Mouse (Mus musculus): Measurements from ENCODE around the gene Zfpm1.
A peak's percentile ranks its signal among the peaks of the same experiment; 100 is the strongest.

The Zfpm1 gene

DNA sequence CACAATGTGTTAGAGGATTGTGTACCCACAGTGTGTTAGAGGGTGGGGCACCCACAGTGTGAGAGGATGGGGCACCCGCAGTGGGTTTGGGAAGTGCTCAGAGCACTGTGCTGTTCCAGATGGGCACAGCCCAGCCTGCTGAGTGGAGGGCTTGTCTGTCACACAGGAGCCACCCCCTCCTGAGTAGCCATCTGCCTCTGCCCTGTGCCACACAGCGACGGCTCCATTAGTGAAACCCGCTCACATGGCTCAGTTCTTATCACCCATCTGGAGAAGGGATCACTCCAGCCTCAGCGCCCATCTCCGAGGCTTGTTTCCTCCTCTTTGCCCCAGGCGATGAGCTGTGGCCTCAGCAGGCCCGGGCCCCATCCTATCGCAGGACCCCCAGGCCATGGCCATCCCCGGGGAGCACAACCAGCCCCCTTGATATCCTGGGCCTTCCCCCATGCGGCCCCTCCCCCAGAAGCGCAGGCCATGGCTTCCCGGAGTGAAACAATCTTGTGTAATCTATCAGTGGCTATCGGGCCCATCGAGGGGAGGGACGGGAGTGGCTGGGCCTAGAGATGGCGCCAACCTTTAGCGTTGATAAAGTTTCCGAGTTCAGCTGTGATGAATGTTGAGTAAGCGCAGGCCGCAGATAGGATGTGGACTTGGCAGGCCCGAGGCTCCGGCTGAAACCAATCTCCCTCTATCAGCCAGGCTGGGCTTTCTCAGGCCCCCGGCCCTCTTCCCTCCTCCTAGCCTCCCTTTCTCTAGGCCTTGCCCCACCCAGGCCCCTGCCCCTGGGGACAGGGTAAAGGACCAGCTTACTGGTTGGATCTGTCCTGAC is 14.4 kb downstream of the Zfpm1 start:
- no peak for DNase-seq (ENCODE audit: low spot score in 2 of 2)

DNA sequence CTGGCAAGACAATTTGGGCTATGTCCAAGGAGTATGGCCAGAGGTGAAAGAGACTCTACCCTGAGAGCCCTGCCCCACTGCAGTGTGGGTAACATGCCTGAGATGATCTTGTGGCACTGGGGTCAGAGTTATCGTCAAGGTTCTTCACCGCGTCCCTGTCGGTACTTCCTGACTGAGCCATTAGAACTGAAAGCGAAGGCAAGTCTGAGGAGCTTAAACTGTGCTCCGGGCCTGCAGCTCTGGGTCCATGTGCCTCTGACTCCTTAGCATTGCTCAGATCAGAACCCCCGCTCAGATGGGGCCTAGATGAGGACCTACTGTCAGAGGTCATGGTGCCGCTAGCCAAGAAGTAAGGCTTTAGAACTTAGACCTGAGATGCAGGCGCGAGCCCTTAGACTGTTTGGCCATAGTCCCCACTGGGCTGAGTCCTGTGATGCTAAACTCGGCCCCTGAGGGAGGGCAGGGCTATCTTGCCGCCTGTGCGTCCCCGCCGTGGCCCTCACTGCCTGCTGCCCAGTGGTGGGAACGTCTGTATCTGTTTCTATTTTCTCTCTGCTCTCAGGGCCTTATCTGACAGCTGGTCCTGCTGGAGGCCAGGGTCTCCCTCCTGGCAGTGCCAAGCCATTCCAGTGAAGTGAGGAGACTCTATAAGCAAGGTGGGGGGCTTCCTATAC is 17.8 kb downstream of the Zfpm1 start:
- no peak for DNase-seq (ENCODE audit: low spot score in 2 of 2)

DNA sequence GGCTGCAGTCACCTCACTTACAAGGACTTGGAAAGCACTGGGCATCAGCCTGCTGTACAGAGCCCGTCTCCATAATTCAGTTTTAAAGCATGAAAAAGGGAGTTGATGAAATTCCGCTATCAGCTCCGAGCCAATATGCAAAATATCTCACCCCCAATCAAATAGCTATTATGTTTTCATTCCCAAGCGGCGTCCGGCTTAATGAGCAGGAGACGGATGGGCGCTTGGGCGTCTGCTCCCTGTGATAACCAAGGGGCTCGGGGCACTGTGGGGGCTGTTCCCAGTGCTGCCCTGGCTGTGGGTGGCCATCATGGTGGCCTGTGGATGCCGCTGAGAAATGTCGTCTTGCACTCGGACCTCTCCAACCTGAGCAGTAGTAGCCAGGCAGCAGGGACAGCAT is 19.1 kb downstream of the Zfpm1 start:
- DNase-seq (ENCODE audit: low spot score in 2 of 2): no peak

DNA sequence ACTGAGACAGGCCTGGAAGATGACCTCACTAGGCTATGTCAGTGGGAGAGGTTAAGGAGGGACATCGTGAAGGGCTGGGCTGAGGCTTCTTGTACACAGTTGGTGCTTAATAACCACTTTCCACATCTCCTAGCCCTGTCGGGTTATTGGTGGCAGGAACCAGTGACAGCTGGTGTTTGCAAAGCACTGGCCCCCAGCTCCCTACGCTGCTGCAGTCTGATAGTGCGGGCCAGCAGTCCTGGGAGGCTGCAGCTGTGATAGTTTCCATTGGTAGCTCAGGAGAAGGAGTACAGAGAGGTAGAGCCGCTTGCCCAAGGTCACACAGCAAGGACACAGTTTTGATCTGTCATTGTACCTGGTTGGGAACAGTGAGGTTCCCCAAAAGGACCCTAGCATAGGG is 19.9 kb downstream of the Zfpm1 start:
- DNase-seq (ENCODE audit: low spot score in 2 of 2): no peak

DNA sequence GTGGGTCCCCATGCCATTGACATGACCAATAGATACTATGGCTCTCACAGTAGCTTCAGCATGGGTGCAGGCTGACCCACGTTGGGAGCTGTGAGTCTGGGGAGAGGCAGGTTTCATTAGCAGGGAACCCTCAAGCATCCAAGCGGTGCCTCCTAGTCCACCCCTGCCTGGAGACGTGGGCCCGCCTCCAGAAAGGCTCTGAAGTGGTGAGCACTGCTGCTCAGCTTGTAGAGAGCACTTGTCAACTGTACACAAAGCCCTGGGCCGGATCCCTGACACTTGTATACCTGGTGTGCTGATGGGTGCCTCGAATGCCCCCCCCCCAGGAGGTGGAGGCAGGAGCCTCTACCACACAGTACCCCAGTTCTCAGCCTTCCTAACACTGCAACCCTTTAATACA is 21.5 kb downstream of the Zfpm1 start:
- DNase-seq (ENCODE audit: low spot score in 2 of 2): no peak

DNA sequence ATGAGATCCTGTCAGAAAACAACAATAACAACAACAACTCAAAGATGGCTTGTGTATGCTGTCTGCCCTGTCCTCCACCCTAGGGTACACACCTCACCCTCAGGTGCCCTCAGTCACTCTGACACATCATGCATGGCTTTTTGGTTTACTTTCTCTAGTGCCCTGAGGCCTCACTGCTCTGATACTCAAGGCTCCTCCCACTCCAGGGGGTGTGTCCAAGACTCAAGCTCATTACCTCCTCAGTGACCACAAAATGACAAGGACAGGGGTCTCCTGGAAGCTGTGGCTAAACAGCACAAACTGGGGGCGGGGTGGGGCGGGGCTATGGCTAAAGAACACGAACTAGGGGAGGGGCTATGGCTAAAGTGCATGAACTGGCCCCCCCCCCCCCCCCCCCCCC is 22.1 kb downstream of the Zfpm1 start:
- no peak for DNase-seq (ENCODE audit: low spot score in 2 of 2)

DNA sequence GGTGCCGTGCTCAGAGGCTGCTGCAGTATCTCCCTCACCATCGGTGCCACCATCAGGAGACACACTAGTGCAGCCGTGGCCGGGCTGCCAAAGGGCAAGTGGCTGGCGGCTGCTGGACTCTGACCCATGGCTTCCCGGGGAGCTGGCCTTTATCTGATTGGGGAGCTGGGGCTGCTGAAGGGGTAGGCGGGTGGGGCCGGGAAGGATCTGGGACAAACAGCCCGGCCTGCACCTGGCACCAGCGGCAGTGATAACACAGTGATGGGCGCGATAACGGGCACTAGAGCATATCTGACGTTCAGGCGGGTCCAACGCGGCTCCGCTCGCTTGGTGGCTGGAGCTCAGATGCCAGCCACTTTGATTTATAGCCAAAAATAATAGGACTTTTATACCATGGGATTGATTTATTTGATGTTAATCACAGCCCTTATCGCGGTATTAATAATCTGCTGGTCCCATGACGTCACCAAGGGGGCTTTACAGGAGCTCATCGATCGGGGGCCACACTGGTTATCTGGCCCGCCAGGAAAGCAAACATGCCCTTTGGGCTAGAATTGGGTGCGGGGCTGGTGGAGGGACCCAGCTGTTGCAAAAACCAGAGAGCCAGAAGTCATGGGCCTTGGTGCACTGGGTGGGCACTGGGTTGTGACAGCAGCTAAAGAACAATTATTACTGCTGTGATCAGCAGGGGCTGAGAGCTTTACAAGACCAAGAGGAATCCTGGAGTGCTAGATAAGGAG is 24.9 kb downstream of the Zfpm1 start:
- DNase-seq (ENCODE audit: low spot score in 2 of 2): no peak

DNA sequence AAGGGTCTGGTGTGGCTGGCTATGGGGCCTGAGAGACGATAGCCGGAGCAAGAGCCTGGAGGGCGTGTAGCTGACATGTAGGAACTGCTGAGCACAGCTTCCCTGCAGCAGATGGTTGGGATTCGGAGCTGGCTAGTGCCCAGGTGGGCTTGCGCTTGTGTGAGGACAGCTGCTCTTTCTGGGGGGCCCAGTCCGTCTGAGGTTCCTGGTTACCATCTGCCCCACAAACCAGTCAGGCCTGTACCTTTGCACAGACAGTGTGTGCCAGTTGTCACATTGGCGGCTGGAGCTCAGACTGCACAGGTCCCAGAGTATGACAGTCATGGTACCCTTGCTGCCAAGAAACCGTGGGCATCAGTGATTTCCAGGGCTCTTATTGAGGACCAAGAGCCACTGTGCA is 25.9 kb downstream of the Zfpm1 start:
- DNase-seq (ENCODE audit: low spot score in 2 of 2): no peak

DNA sequence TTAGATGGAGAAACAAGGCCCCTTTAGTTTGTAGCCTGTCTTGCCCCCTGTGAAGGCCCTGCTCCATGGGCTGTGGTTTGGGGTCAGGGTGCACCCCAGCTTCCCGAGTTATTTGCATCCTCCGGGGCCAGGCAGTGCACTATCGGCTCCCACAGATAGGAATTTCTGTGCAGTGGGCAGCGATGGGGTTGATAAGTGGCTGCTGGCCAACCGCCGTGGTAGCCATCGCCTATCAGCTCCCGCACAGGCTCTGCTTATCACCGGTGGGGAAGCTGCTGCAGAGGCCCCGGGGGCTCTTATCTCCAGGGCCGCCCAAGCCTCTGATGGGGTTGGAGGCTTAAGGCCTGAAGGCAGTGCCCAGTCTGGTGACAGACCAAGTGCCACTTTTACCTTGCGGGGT is 27.3 kb downstream of the Zfpm1 start:
- DNase-seq (ENCODE audit: low spot score in 2 of 2): peak; percentile 66 to 74

DNA sequence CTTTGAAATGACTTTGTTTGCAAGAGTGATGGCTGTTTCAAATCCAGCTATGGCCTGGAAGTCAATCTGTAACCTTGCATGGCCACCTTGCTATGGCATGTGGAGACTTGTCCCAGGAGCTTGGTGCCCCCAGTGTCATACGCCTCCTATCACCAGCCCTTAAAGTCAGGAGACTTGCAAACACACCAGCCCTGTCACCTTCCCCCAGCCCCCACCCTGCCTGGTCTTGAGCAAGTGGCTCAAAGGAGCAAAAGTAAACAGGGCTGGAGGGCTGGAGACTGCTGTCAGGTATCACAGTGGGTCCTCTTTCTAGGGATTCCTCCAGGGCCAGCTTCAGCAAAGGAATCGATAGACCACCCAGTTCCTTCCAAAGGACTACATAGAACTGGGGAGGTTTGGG is 29.2 kb downstream of the Zfpm1 start:
- no peak for DNase-seq (ENCODE audit: low spot score in 2 of 2)

DNA sequence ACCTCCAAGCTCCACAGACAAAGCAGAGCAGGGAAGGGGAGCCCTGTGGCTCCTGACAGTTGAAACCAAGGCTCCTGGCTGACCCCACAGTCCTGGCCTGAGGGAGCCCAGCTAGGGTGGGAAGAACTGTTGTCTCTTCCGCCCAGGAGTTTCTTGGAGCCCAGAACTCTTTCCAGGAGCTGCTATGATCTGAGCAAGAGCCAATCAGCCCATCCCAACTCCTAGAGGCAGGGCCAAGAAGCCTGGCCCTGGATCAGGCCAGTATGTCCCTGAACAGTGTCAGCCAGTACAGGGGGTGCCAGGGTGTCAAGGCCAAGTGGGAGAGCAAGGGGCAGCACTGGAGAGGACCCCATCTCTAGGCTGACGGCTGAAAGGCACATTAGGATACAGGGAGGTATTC is 30.6 kb downstream of the Zfpm1 start:
- DNase-seq (ENCODE audit: low spot score in 2 of 2): no peak

DNA sequence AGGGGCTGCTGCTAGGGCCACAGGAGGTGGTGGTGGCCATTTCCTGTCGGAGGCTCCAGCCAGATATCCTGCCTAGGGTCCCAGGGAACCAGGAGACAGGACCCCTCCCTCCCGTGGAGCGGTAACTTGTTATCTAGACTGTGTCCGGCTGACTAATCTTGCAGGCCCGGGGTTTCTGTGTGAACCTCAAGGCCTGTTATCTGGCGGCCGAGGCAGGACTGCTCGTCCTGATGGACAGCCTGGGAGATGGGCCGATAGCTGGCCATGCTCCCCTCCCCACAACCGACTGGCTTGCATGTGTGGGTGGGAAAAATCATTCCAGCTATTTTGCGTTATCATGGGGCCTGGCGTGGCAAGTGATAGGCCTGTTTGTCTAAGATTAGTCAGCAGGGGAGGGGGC is 31.4 kb downstream of the Zfpm1 start:
- DNase-seq (ENCODE audit: low spot score in 2 of 2): no peak

DNA sequence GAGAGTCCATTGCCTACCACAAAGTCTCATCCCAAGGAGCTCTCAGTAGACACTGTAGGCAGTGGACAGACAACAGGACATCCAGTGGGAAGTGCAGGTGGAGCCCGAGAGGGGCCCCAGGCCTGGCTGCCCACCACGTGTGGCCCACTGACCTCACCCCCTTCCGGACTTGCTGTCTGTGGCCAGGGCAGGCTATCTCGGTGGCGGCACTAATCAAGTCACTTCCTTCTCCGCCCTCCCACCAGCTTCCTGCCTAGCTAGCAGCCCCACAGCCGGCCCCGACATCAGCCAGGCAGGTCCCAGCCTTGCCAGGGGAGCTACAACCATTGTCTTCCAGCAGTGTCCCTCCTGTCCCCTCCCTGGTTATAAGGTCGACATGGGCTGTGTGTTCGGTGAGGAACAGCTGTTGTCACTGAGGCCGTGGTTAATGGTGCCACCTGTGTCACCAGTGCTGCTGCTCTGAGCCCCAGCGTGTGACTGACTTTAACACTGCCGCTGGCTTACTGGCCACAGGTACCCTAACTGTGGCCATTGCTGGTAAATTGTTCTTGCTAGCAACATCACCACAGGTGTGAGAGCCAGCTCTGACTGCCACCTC is 33.1 kb downstream of the Zfpm1 start:
- no peak for DNase-seq (ENCODE audit: low spot score in 2 of 2)

DNA sequence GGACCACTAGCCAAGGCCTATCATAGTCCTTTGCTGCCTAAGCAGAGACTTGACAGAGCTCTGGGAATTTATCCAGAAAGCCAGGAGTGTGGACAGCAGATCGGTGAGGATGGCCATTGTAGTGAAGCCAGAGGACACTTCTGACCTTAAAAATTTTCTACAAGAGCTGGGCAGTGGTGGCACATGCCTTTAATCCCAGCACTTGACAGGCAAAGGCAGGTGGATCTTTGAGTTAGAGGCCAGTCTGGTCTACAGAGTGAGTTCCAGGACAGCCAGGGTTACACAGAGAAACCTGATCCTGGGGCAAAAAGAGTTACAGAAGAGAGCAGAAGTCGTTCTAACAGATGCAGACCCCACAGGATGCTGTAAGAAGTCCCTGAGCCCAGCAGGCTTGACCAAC is 34.5 kb downstream of the Zfpm1 start:
- DNase-seq (ENCODE audit: low spot score in 2 of 2): no peak

DNA sequence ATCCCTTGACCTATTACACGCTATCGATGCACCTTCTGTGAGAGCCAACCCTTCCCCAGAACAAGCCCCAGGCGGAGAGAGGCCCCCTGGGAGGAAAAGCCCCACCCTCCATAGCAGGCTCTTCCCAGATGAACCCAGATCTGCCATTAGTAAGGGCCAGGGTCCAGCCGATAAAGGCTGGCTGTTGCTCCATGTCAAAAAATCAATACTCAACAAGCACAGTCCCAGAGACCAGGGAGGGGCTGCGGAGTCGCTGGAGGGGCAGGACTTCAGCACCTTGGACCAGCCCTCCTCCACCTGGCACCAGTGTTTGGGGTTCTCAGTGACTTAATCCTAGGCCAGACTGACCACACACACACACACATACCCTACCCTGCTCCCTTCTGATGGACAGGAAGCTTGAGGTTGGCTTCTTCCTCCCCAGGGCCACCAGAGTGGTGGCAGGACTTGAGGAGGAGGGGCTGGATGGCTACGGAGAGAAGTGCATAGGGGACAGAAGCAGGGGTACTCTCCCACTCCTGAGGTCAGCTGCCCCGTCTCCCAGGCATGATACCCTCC is 36.1 kb downstream of the Zfpm1 start:
- no peak for DNase-seq (ENCODE audit: low spot score in 2 of 2)

DNA sequence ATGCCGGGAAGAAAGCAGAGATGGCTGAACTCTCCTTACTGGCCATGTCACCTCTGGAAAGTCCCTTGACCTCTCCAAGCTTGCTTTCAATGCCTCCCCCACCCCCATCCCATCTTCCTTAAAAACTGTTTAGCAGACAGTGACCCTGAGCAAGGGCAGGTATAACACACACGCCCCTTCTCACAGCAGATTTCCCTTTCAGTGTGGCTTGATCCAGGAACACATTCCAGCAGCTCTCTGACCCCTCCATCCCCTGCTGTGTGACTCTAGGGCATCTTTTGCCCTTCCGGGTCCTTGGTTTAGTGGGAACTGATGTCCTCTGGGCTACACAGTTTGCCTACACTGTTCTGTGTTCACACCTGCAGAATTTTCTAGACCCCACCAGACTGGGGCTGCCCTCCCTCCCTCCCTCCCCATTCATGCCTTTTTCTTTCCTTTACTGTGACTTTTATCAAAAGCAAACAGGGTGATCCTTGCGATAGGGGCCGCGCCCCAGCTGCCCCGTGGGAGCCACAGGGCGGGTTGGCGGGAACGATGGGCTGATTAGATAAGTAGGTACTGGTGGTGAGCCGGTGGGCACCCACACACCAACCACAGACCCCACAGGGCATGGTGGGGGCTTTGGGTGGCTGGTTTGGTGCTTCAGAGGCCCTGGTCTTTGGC is 37.2 kb downstream of the Zfpm1 start:
- no peak for DNase-seq (ENCODE audit: low spot score in 2 of 2)

DNA sequence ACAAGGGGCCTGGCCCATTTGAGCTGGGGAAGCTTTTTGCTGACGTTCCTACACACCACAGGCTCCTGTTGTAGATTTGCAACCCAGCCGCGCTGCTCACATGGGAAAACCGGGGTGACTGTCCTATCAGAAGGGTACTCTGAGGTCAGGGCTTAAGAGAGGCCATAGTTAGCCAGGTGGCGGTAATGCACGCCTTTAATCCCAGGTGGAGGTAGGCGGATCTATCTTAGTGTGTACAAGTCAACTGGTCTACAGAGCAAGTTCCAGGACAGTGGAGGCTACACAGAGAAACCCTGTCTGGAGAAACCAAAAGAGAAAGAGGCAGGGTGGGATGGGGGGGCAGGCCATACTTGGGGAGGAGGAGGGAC is 37.8 kb downstream of the Zfpm1 start:
- no peak for DNase-seq (ENCODE audit: low spot score in 2 of 2)

DNA sequence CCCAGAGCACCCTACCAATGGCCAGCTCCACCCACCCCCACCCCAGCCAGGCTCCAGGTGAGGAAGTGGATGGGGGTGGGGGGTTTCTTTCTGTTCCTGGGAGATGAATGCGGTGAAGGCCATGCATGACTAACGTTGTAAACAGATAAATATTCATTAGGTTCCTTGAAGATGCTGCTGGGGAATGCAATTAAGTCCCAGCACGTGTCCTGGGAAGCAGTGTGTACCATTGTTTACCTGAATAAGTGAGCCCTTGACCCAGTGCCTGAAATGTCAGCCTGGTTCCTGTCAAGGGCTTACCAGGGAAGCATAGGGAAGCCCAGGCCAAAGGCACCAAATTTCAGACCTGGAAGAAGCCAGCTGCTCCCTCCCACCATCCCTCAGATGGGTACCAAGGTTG is 38.6 kb downstream of the Zfpm1 start:
- no peak for DNase-seq (ENCODE audit: low spot score in 2 of 2)

DNA sequence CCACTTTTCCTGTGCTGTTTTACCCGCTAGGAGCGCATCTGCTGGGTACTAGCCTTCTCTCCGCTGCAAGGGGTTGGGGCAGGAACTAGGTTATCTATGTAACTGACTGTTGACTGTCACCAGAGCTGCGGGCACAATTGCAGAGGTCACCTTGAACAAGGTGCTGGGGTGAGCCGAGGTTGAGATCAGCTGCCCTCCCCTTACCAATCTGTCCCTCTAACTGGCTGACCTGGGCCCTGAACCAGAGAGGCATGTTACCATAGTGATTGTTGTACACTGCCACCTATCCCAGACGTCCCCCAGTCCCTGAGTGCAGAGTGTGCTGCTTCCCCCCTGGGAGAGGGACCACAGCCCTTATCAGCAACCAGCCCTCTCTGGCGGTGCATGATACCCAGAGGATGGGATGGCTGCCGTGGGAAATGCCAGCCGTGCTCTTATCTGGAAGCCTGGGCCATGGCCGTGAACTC is 39.5 kb downstream of the Zfpm1 start:
- peak; percentile 71 to 72 for DNase-seq (ENCODE audit: low spot score in 2 of 2)

DNA sequence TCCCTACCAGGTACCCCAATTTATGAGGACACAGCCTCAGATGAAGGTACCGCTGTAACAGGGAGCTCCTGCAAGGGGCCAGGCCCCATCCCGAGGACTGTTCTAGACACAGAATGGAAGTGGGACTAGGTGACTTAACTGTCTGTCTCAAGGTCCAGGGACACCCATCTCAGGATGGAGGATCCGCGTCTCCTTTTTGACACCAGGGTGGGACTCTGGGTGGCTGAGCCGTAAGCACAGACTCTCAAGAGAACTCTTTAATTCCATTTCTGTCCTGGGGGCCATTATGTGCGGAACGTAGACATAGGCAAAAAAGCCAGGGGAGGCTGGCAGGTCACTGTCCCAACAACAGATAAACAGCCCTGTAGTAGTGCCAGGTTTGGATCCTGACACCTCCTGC is 40.2 kb downstream of the Zfpm1 start:
- no peak for DNase-seq (ENCODE audit: low spot score in 2 of 2)

DNA sequence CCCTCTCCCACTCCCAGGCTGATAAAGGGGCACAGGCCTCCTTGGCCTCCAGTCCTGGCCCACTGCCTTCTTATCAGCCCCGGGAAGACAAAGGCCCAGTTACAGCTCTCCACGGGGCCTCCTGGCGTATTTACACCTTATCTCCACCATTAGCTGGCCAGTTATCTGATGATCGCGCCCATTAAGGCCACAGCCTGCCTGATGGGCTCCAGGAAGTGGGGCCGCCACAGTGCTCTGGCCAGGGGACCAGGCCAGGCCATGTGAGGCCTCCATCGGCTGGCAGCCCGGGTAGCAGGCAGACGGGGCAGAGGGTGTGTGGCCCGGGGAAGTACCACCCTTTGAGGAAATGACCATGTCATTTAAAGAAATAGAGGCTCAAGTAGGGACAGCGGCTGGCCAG is 40.9 kb downstream of the Zfpm1 start:
- no peak for DNase-seq (ENCODE audit: low spot score in 2 of 2)

All from spleen, postnatal 14 days (tissue).